Mouse (Mus musculus): ENCODE data around the gene Krtdap.
"Not testable (repeated sequence)": the region's sequence is repeated elsewhere in the genome, so short reads cannot be mapped to it uniquely, and the experiment has no call there.

Krtdap gene

GRCm38 (mm10) chr7:30787377-30788022, at the start of gene Krtdap:
Krtdap (plus strand) TSS chr7:30787896.
- no peak for DNase-seq (ENCODE audit: extremely low read depth, low read depth)

DNA sequence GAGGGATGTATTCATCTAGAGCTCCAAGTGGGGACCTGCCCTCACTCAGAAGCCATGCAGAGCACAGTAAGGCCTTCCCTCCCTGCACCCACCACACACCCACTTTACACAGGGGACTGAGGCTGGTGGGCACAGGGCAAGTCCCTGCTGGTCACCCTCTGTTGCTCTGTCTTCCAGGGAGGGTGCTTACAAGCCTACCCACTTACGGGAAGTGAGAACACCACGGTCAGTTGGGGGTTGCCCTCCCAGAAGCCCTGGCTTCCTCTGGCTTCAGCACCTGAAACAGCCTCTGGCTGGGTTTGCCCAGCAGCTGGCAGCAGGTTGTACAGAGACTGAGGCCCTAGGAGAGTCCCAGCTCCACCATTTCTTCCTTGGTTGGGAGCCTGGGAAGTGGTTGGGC, 45.1 kb upstream of the Krtdap start:
- not testable (repeated sequence) for DNase-seq (ENCODE audit: extremely low read depth, low read depth)

DNA sequence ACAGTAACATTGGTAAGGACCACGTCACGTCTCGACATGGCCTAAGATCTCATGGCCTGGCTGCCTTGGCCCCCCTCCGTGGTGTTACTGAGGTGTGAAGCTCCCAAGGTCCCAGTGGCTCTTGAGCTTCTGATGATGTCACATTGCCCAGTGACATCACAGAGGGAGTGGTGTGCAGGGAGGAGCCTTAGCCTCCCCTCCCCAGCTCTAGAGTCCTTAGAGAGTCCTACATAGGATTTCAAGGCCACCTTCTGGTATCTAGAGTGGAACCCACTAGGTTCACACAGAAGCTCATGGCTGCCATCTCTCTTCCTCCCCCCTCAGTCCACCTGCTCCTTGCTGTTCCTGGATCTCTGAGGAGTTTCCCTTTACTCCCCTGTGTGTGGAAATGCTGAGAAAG, 44.1 kb upstream of the Krtdap start, which contains the start of gene Gapdhs:
Gapdhs (minus strand) TSS at position 65 of the 400 bp plus-strand sequence.
- not testable (repeated sequence) for DNase-seq (ENCODE audit: extremely low read depth, low read depth)

- no peak for DNase-seq (ENCODE audit: extremely low read depth, low read depth)
Observed at GRCm38 (mm10) chr7:30744022-30744598, 43.6 kb upstream of the Krtdap start.

GRCm38 (mm10) chr7:30747525-30748204, 40.0 kb upstream of the Krtdap start:
- DNase-seq (ENCODE audit: extremely low read depth, low read depth), result no peak

- DNase-seq (ENCODE audit: extremely low read depth, low read depth), result no peak
Observed at GRCm38 (mm10) chr7:30749824-30750606, 37.7 kb upstream of the Krtdap start.

GRCm38 (mm10) chr7:30751086-30751669, 36.5 kb upstream of the Krtdap start, which contains the start of gene Sbsn:
Sbsn (plus strand) TSS chr7:30751471.
- no peak for DNase-seq (ENCODE audit: extremely low read depth, low read depth)

DNA sequence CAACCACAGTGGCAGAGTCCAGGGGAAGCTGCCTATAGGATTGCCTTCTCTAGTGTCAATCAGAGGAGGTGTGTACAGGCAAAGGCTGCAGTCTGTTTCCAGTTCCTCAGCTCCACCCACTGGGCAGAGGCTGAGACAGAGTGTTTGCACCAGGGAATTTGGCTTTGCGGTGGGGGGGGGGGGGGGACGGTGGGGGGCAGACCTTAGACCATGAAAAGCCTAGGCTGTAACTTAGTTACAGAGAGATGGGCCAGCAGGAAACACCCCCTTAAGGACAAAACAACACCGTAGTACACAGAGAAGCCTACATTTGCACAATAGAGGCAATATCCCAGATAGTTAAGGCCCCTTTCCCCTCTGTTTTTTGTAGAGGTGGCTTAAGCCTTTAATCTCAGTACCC, 30.7 kb upstream of the Krtdap start:
- DNase-seq (ENCODE audit: extremely low read depth, low read depth), result no peak

- no peak for DNase-seq (ENCODE audit: extremely low read depth, low read depth)
Observed at GRCm38 (mm10) chr7:30758853-30759252, 28.8 kb upstream of the Krtdap start.

- DNase-seq (ENCODE audit: extremely low read depth, low read depth), result peak; percentile 77
Observed at GRCm38 (mm10) chr7:30761769-30762352, 25.8 kb upstream of the Krtdap start.

- DNase-seq (ENCODE audit: extremely low read depth, low read depth), result no peak
Observed at GRCm38 (mm10) chr7:30763456-30763855, 24.2 kb upstream of the Krtdap start, which contains the start of gene Dmkn. Dmkn (plus strand) TSS chr7:30763756.

- DNase-seq (ENCODE audit: extremely low read depth, low read depth), result no peak
Observed at GRCm38 (mm10) chr7:30765173-30765572, 22.5 kb upstream of the Krtdap start.

DNA sequence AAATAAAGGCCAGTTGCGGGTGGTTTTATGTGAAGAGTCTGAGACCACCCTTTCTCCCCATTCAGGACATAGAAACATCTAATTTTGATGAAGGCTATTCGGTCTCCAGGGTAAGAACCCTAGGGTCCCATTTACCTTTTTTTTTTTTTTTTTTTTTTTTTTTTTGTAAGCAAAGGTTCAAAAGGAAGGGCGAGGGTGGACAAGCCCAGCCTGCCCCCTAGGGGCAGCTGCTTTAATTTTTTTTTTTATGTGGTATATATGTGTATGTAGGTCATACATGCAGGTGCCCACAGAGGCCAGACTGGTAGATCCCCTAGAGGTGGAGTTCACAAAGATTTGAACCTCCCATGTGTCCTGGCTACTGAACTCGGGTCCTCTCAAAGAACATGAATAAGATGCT, 21.3 kb upstream of the Krtdap start:
- DNase-seq (ENCODE audit: extremely low read depth, low read depth), result no peak

GRCm38 (mm10) chr7:30769236-30769635, 18.5 kb upstream of the Krtdap start:
- no peak for DNase-seq (ENCODE audit: extremely low read depth, low read depth)

DNA sequence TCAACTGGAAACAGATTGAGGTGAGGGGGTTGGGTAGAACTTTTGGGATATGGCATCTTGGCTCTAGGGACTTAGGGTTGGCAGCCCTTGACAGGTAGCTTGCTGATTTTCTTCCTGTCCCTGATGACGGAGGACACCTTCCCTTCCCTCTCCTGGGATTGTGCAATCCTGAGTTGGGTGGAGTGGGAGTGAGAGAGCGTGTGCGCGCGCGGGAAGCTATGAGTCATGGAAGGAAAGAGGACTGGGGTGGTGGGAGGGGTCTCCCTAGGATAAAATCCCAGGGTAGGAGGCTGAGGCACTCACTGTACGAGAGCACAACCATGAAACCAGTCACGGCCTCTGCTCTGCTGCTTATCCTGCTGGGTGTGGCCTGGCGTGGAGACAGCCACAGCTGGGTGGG, 11.6 kb upstream of the Krtdap start:
- no peak for DNase-seq (ENCODE audit: extremely low read depth, low read depth)

DNA sequence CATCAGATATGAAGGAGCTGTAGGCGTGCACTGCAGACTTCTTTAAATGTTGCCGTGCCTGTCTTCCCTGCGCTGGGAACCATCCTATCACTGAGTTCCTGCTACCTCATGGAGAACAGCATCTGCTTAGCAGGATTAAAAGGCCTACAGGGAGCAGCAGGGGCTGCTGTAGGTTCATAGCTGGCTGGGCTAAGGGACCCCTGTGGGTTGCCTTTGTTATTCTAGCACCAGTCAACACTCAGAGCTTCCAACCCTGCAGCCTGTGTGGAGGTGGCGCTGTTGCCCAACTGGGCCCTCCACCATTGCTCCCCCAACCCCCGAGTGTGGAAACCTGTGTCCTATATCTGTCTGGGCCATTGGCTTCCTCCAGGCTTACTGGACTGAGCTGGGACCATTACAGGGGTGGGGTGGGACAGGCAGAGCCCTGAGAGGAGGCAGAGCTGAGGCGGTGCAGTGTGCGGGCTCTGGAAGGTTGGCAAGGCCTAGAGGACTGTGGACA, 10.6 kb upstream of the Krtdap start:
- no peak for DNase-seq (ENCODE audit: extremely low read depth, low read depth)

- no peak for DNase-seq (ENCODE audit: extremely low read depth, low read depth)
Observed at GRCm38 (mm10) chr7:30777911-30778310, 9.8 kb upstream of the Krtdap start.

DNA sequence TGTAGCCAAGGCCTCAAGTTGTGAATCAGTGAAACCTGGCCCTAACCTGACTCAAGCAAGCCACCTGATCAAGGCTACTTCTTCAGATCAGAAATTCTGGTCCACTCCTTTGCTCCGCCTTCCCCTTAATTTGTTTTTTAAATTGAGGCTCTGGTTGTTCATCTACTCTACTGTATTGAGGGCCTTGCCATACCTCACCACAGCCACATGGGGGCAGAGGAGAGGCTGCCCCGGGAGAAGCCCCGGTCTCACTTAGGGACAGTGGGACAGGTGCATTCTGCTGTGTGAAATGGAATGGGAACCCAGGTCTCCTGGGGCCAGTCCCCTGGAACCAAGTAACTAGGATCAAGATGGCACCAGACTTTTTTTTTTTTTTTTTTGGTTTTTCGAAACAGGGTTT, 5.9 kb upstream of the Krtdap start:
- DNase-seq (ENCODE audit: extremely low read depth, low read depth), result peak; percentile 23

- DNase-seq (ENCODE audit: extremely low read depth, low read depth), result no peak
Observed at GRCm38 (mm10) chr7:30782658-30783057, 5.0 kb upstream of the Krtdap start.

DNA sequence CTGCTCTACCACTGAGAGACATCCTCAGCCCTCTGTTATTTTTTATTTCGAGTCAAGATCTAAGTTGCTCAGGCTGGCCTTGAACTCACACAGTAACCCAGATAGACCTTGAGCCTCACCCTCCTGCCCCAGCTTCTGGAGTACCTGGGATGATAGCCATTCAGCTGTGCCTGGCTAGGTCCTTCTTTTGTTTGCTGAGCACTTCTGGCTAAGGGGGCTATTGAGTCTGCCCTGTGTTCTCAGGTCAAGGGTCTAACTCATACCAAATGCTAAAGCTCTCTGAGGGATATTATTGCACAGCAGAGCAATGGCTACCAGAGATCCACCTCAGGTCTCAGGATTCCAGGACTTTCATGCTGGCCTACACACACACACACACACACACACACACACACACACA, 2.5 kb upstream of the Krtdap start:
- no peak for DNase-seq (ENCODE audit: extremely low read depth, low read depth)

All from MEL-GATA-1-ER (cell line).